Mouse (Mus musculus) limb, embryonic 10.5 days (tissue): ENCODE measurements around the gene Peli2. TPM values are rescaled to one million over a fixed set of nuclear protein-coding genes. Genes with fewer than 3 reads are reported as not detected.

Source experiments
- DNase-seq: peaks from one replicate; pipeline ENCODE4 v3.0.0-alpha.2; 2017; ENCODE audit warnings: low spot score
- H3K27ac ChIP-seq: fragments of 300-500 bp; sonication (generic); 2 replicates; pipeline ENCODE4 v1.5.1; 2016; ENCODE audit warnings: mild to moderate bottlenecking
- H3K27me3 ChIP-seq: fragments of 300-500 bp; sonication (generic); 2 replicates; pipeline ENCODE4 v1.6.1; 2016; ENCODE audit warnings: low read depth, mild to moderate bottlenecking; ENCODE audit not compliant: poor library complexity, severe bottlenecking
- H3K36me3 ChIP-seq: fragments of 300-500 bp; sonication (generic); 2 replicates; pipeline ENCODE4 v1.6.1; 2016; ENCODE audit warnings: mild to moderate bottlenecking, moderate library complexity
- H3K4me1 ChIP-seq: fragments of 300-500 bp; sonication (generic); 2 replicates; pipeline ENCODE4 v1.6.1; 2016
- H3K4me3 ChIP-seq: fragments of 300-500 bp; sonication (generic); 2 replicates; pipeline ENCODE4 v1.5.1; 2016; ENCODE audit warnings: mild to moderate bottlenecking, moderate library complexity
- H3K9me3 ChIP-seq: fragments of 300-500 bp; sonication (generic); replicated peaks from 2 replicates; pipeline ENCODE4 v1.6.1; 2016; ENCODE audit warnings: mild to moderate bottlenecking
- WGBS: fragments of 180-500 bp; shearing (Covaris S2); methylation state at CpG from one replicate; pipeline ENCODE4 v1.1.7; 2016; 5-methylcytosine and 5-hydroxymethylcytosine counted together
- polyA plus RNA-seq: library from polyadenylated mRNA; unstranded; fragments of >200 nt; fragmentation: Nextera tagmentation; extraction: Ambion mirVana; gene quantifications from 2 replicates; pipeline ENCODE4 v1.2.1, GENCODE M21; 2016

The Peli2 gene
- polyA plus RNA-seq, 1 experiment from 2014 or later: 7.3 TPM

GRCm38 (mm10) chr14:48130761-48131575, 10.3 kb downstream of the Peli2 start:
- Histone ChIP-seq H3K27me3 (no peaks in the 10 kb centered on the region), H3K36me3 (0 out of 2 replicates have a peak, but pooled peaks cover 2% of the 10 kb centered on the region), H3K4me1 (peaks cover 54% of the 10 kb centered on the region), H3K9me3 (no peaks in the 10 kb centered on the region), H3K4me3 (no peak overlapping the region), H3K27ac (peak overlapping the region; percentile 72)
- 61% methylated on average over 20 of the region's 20 CpGs for WGBS
- DNase-seq: no peak

DNA sequence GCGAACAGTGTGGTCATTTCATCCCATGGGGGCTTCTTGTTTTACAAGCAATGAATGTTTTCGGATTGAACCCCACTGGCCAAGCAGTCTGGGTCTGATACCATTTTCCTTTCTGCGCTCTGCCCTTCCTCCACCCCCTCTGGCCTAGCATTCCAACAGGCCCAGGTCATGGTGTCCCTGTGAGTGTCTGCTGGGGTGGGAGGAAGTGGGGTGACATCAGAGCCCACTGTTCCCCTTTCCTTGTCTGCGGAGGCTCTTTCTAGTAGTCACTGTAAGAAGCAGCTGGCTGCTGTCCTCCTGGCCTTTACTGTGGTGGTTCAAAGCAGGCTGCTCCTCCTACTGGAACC, 10.9 kb downstream of the Peli2 start:
- no peak for DNase-seq
- 70% methylated on average over 4 of the region's 4 CpGs for WGBS
- Histone ChIP-seq H3K27me3 (no peaks in the 10 kb centered on the region), H3K9me3 (no peaks in the 10 kb centered on the region), H3K27ac (peak overlapping the region; percentile 72), H3K36me3 (0 out of 2 replicates have a peak, but pooled peaks cover 2% of the 10 kb centered on the region), H3K4me3 (no peak overlapping the region), H3K4me1 (peaks cover 60% of the 10 kb centered on the region)

GRCm38 (mm10) chr14:48132241-48132640, 11.6 kb downstream of the Peli2 start:
- no peaks in the 10 kb centered on the region for H3K9me3 ChIP-seq
- WGBS: 65% methylated on average over 3 of the region's 3 CpGs
- H3K4me1 ChIP-seq: peaks cover 65% of the 10 kb centered on the region
- DNase-seq: no peak
- H3K27ac ChIP-seq: peak overlapping the region; percentile 72
- H3K4me3 ChIP-seq: no peak overlapping the region
- H3K27me3 ChIP-seq: no peaks in the 10 kb centered on the region
- H3K36me3 ChIP-seq: 0 out of 2 replicates have a peak, but pooled peaks cover 2% of the 10 kb centered on the region

GRCm38 (mm10) chr14:48132865-48133802, 12.5 kb downstream of the Peli2 start:
- 42% methylated on average over 21 of the region's 21 CpGs for WGBS
- Histone ChIP-seq H3K27me3 (no peaks in the 10 kb centered on the region), H3K9me3 (no peaks in the 10 kb centered on the region), H3K36me3 (0 out of 2 replicates have a peak, but pooled peaks cover 2% of the 10 kb centered on the region), H3K4me1 (peaks cover 74% of the 10 kb centered on the region), H3K4me3 (no peak overlapping the region), H3K27ac (peak overlapping the region; percentile 19; the same call in 1 of the 2 replicates)
- DNase-seq: no peak

- no peaks in the 10 kb centered on the region for H3K27me3 ChIP-seq
- H3K4me1 ChIP-seq: peaks cover 80% of the 10 kb centered on the region
- H3K36me3 ChIP-seq: no peaks in the 10 kb centered on the region
- H3K4me3 ChIP-seq: peak overlapping the region; percentile 20; the same call in 1 of the 2 replicates
- 33% methylated on average over 7 of the region's 7 CpGs for WGBS
- H3K9me3 ChIP-seq: no peaks in the 10 kb centered on the region
- H3K27ac ChIP-seq: peak overlapping the region; percentile 53; the same call in 1 of the 2 replicates
- no peak for DNase-seq
Observed at GRCm38 (mm10) chr14:48134344-48134743, 13.7 kb downstream of the Peli2 start.

DNA sequence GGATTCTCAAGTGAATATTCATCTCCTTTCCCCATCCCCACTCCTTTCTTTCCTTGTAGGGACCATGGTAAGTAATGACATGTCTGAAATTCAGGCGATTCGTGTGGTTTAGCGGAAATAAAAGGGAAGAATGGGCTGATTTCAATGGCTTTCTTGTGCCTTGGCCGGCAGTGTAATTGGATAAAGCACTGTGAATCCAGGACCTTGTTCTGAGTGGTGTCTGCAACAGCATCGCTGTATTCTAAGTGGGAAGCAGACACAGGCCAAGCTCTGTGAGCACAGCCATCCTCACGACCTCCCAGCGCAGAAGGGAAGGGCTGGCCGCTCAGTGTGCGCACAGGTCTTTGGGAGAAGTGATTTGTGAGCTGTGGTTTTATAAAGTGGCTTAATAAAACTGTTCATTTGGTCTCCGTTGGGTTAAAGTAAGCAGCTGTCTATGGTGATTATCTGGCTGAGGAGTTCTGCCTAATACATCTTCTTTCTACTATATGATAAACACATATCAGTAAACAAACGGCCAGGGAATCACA, 15.3 kb downstream of the Peli2 start:
- no peak overlapping the region for H3K4me3 ChIP-seq
- H3K4me1 ChIP-seq: peaks cover 75% of the 10 kb centered on the region
- WGBS: 66% methylated on average over 11 of the region's 11 CpGs
- no peaks in the 10 kb centered on the region for H3K27me3 ChIP-seq
- DNase-seq: no peak
- H3K27ac ChIP-seq: no peak overlapping the region
- H3K36me3 ChIP-seq: no peaks in the 10 kb centered on the region
- no peaks in the 10 kb centered on the region for H3K9me3 ChIP-seq

- Histone ChIP-seq H3K4me1 (peaks cover 67% of the 10 kb centered on the region), H3K27ac (no peak overlapping the region), H3K4me3 (no peak overlapping the region), H3K27me3 (no peaks in the 10 kb centered on the region), H3K9me3 (no peaks in the 10 kb centered on the region), H3K36me3 (no peaks in the 10 kb centered on the region)
- DNase-seq: no peak
- WGBS: 67% methylated on average over 8 of the region's 8 CpGs
Observed at GRCm38 (mm10) chr14:48137731-48138130, 17.1 kb downstream of the Peli2 start.

GRCm38 (mm10) chr14:48138138-48138537, 17.5 kb downstream of the Peli2 start:
- 53% methylated on average over 8 of the region's 8 CpGs for WGBS
- H3K27me3 ChIP-seq: no peaks in the 10 kb centered on the region
- no peak overlapping the region for H3K27ac ChIP-seq
- H3K4me3 ChIP-seq: no peak overlapping the region
- H3K4me1 ChIP-seq: peaks cover 68% of the 10 kb centered on the region
- H3K9me3 ChIP-seq: no peaks in the 10 kb centered on the region
- H3K36me3 ChIP-seq: no peaks in the 10 kb centered on the region
- no peak for DNase-seq

DNA sequence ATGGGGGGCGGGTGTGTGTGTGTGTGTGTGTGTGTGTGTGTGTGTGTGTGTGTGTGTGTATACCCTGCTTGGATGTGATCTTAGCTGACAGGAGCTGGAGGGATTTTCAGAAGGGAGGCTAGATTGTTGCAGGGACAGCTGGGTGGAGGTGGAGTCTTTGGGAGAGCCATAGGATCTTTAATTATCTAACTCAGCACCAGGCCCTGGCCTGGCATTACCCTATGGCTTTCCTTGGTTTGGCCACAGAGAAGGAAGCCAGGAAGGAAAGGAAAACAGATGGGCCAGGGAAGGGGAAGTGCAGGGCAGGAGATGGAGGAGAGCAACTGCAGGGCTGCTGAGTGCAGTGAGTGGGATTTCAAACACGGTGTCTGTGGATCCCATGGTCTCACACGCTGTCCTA, 18.8 kb downstream of the Peli2 start:
- no peaks in the 10 kb centered on the region for H3K27me3 ChIP-seq
- H3K36me3 ChIP-seq: no peaks in the 10 kb centered on the region
- H3K4me3 ChIP-seq: no peak overlapping the region
- WGBS: 86% methylated on average over 3 of the region's 3 CpGs
- H3K27ac ChIP-seq: no peak overlapping the region
- H3K9me3 ChIP-seq: no peaks in the 10 kb centered on the region
- no peak for DNase-seq
- peaks cover 60% of the 10 kb centered on the region for H3K4me1 ChIP-seq

GRCm38 (mm10) chr14:48141694-48142093, 21.1 kb downstream of the Peli2 start:
- peaks cover 38% of the 10 kb centered on the region for H3K4me1 ChIP-seq
- no peak overlapping the region for H3K27ac ChIP-seq
- no peaks in the 10 kb centered on the region for H3K27me3 ChIP-seq
- 65% methylated on average over 8 of the region's 8 CpGs for WGBS
- H3K4me3 ChIP-seq: no peak overlapping the region
- no peak for DNase-seq
- no peaks in the 10 kb centered on the region for H3K9me3 ChIP-seq
- no peaks in the 10 kb centered on the region for H3K36me3 ChIP-seq

- 60% methylated on average over 10 of the region's 10 CpGs for WGBS
- H3K4me1 ChIP-seq: peaks cover 28% of the 10 kb centered on the region
- no peak overlapping the region for H3K27ac ChIP-seq
- no peaks in the 10 kb centered on the region for H3K9me3 ChIP-seq
- H3K27me3 ChIP-seq: no peaks in the 10 kb centered on the region
- DNase-seq: no peak
- no peak overlapping the region for H3K4me3 ChIP-seq
- H3K36me3 ChIP-seq: no peaks in the 10 kb centered on the region
Observed at GRCm38 (mm10) chr14:48142696-48143095, 22.1 kb downstream of the Peli2 start.

- Histone ChIP-seq H3K4me1 (peaks cover 24% of the 10 kb centered on the region), H3K9me3 (no peaks in the 10 kb centered on the region), H3K27me3 (no peaks in the 10 kb centered on the region), H3K27ac (0 out of 2 replicates have a peak overlapping the region, but pooled peaks have one; percentile 30), H3K4me3 (no peak overlapping the region), H3K36me3 (no peaks in the 10 kb centered on the region)
- 65% methylated on average over 4 of the region's 4 CpGs for WGBS
- DNase-seq: no peak
Observed at GRCm38 (mm10) chr14:48143141-48143540, 22.5 kb downstream of the Peli2 start.
